Mouse (Mus musculus): ENCODE results near the gene Ccdc69. TPM values are rescaled to one million over a fixed set of nuclear protein-coding genes. Genes with fewer than 3 reads are reported as not detected.

The Ccdc69 gene
- polyA plus RNA-seq, 1 experiment from 2014 or later: 5.1 TPM

GRCm38 (mm10) chr11:55069023-55069422 is 8.9 kb downstream of the Ccdc69 start:
- no peak for TF ChIP-seq EP300 (optimal IDR thresholded peaks at IDR 0.05)
- TF ChIP-seq CTCF (IDR thresholded peaks at IDR 0.05; ENCODE audit: low read depth): no peak
- ATAC-seq (ENCODE audit: low FRiP score, low TSS enrichment) (no peak), DNase-seq (ENCODE audit: low spot score) (no peak)
- 40% methylated on average over 2 of the region's 2 CpGs for WGBS
- H3K27me3 ChIP-seq (ENCODE audit: control insufficient read depth, insufficient read depth, low read length): no peaks in the 10 kb centered on the region
- no peak overlapping the region for H3K9ac ChIP-seq (ENCODE audit: low read length)
- H3K4me1 ChIP-seq (replicated peaks; ENCODE audit: control insufficient read depth, insufficient read depth): no peaks in the 10 kb centered on the region
- H3K9me3 ChIP-seq (ENCODE audit: control insufficient read depth, low read length): no peaks in the 10 kb centered on the region
- no peaks in the 10 kb centered on the region for H3K36me3 ChIP-seq (ENCODE audit: control insufficient read depth, insufficient read depth, low read length)
- no peak overlapping the region for H3K4me2 ChIP-seq (replicated peaks; ENCODE audit: low read depth)
- H3K4me3 ChIP-seq (ENCODE audit: low read depth, low read length): no peak overlapping the region
- no peak overlapping the region for H3K27ac ChIP-seq (replicated peaks)

- TF ChIP-seq EP300 (optimal IDR thresholded peaks at IDR 0.05) (no peak), CTCF (IDR thresholded peaks at IDR 0.05; ENCODE audit: low read depth) (no peak)
- DNase-seq (ENCODE audit: low spot score) (no peak), ATAC-seq (ENCODE audit: low FRiP score, low TSS enrichment) (no peak)
- Histone ChIP-seq H3K9me3 (ENCODE audit: control insufficient read depth, low read length) (no peaks in the 10 kb centered on the region), H3K27ac (replicated peaks) (no peak overlapping the region), H3K4me1 (replicated peaks; ENCODE audit: control insufficient read depth, insufficient read depth) (no peaks in the 10 kb centered on the region), H3K36me3 (ENCODE audit: control insufficient read depth, insufficient read depth, low read length) (no peaks in the 10 kb centered on the region), H3K4me2 (replicated peaks; ENCODE audit: low read depth) (no peak overlapping the region), H3K9ac (ENCODE audit: low read length) (no peak overlapping the region), H3K27me3 (ENCODE audit: control insufficient read depth, insufficient read depth, low read length) (no peaks in the 10 kb centered on the region), H3K4me3 (ENCODE audit: low read depth, low read length) (no peak overlapping the region)
- WGBS: 49% methylated on average over 4 of the region's 4 CpGs
Observed at GRCm38 (mm10) chr11:55066921-55067320, 11.0 kb downstream of the Ccdc69 start.

GRCm38 (mm10) chr11:55062856-55063255 is 15.1 kb downstream of the Ccdc69 start:
- ATAC-seq (ENCODE audit: low FRiP score, low TSS enrichment): no peak
- DNase-seq (ENCODE audit: low spot score): no peak
- H3K9me3 ChIP-seq (ENCODE audit: control insufficient read depth, low read length): no peaks in the 10 kb centered on the region
- no peaks in the 10 kb centered on the region for H3K36me3 ChIP-seq (ENCODE audit: control insufficient read depth, insufficient read depth, low read length)
- H3K27ac ChIP-seq (replicated peaks): no peak overlapping the region
- 29% methylated on average over 5 of the region's 5 CpGs for WGBS
- H3K9ac ChIP-seq (ENCODE audit: low read length): no peak overlapping the region
- H3K4me1 ChIP-seq (replicated peaks; ENCODE audit: control insufficient read depth, insufficient read depth): no peaks in the 10 kb centered on the region
- TF ChIP-seq CTCF (IDR thresholded peaks at IDR 0.05; ENCODE audit: low read depth): no peak
- no peak for TF ChIP-seq EP300 (optimal IDR thresholded peaks at IDR 0.05)
- no peak overlapping the region for H3K4me2 ChIP-seq (replicated peaks; ENCODE audit: low read depth)
- H3K27me3 ChIP-seq (ENCODE audit: control insufficient read depth, insufficient read depth, low read length): no peaks in the 10 kb centered on the region
- H3K4me3 ChIP-seq (ENCODE audit: low read depth, low read length): no peak overlapping the region

GRCm38 (mm10) chr11:55060802-55061201 is 17.1 kb downstream of the Ccdc69 start:
- no peaks in the 10 kb centered on the region for H3K9me3 ChIP-seq (ENCODE audit: control insufficient read depth, low read length)

GRCm38 (mm10) chr11:55057511-55057910 is 20.4 kb downstream of the Ccdc69 start:
- Histone ChIP-seq H3K4me1 (replicated peaks; ENCODE audit: control insufficient read depth, insufficient read depth) (no peaks in the 10 kb centered on the region), H3K27me3 (ENCODE audit: control insufficient read depth, insufficient read depth, low read length) (no peaks in the 10 kb centered on the region), H3K36me3 (ENCODE audit: control insufficient read depth, insufficient read depth, low read length) (no peaks in the 10 kb centered on the region), H3K9ac (ENCODE audit: low read length) (no peak overlapping the region), H3K9me3 (ENCODE audit: control insufficient read depth, low read length) (no peaks in the 10 kb centered on the region), H3K27ac (replicated peaks) (no peak overlapping the region), H3K4me3 (ENCODE audit: low read depth, low read length) (no peak overlapping the region), H3K4me2 (replicated peaks; ENCODE audit: low read depth) (no peak overlapping the region)
- 80% methylated on average over 3 of the region's 3 CpGs for WGBS
- ATAC-seq (ENCODE audit: low FRiP score, low TSS enrichment) (no peak), DNase-seq (ENCODE audit: low spot score) (no peak)
- TF ChIP-seq EP300 (optimal IDR thresholded peaks at IDR 0.05) (no peak), CTCF (IDR thresholded peaks at IDR 0.05; ENCODE audit: low read depth) (peak; percentile 38)

More at GRCm38 (mm10) chr11:55060802-55061201, 17.1 kb downstream of the Ccdc69 start:
- no peak overlapping the region for H3K4me3 ChIP-seq (ENCODE audit: low read depth, low read length)
- WGBS: 87% methylated on average over 5 of the region's 5 CpGs
- H3K4me2 ChIP-seq (replicated peaks; ENCODE audit: low read depth): no peak overlapping the region
- ATAC-seq (ENCODE audit: low FRiP score, low TSS enrichment) (no peak), DNase-seq (ENCODE audit: low spot score) (no peak)
- no peak overlapping the region for H3K9ac ChIP-seq (ENCODE audit: low read length)
- no peaks in the 10 kb centered on the region for H3K4me1 ChIP-seq (replicated peaks; ENCODE audit: control insufficient read depth, insufficient read depth)
- H3K36me3 ChIP-seq (ENCODE audit: control insufficient read depth, insufficient read depth, low read length): no peaks in the 10 kb centered on the region
- TF ChIP-seq EP300 (optimal IDR thresholded peaks at IDR 0.05): no peak
- TF ChIP-seq CTCF (IDR thresholded peaks at IDR 0.05; ENCODE audit: low read depth): no peak
- no peak overlapping the region for H3K27ac ChIP-seq (replicated peaks)
- no peaks in the 10 kb centered on the region for H3K27me3 ChIP-seq (ENCODE audit: control insufficient read depth, insufficient read depth, low read length)

GRCm38 (mm10) chr11:55050837-55051510 is 27.0 kb downstream of the Ccdc69 start:
- no peaks in the 10 kb centered on the region for H3K9me3 ChIP-seq (ENCODE audit: control insufficient read depth, low read length)
- TF ChIP-seq EP300 (optimal IDR thresholded peaks at IDR 0.05) (no peak), CTCF (IDR thresholded peaks at IDR 0.05; ENCODE audit: low read depth) (no peak)
- no peak overlapping the region for H3K4me2 ChIP-seq (replicated peaks; ENCODE audit: low read depth)
- no peaks in the 10 kb centered on the region for H3K4me1 ChIP-seq (replicated peaks; ENCODE audit: control insufficient read depth, insufficient read depth)
- H3K36me3 ChIP-seq (ENCODE audit: control insufficient read depth, insufficient read depth, low read length): no peaks in the 10 kb centered on the region
- no peak overlapping the region for H3K27ac ChIP-seq (replicated peaks)
- H3K27me3 ChIP-seq (ENCODE audit: control insufficient read depth, insufficient read depth, low read length): no peaks in the 10 kb centered on the region
- no peak overlapping the region for H3K9ac ChIP-seq (ENCODE audit: low read length)
- 74% methylated on average over 7 of the region's 7 CpGs for WGBS
- DNase-seq (ENCODE audit: low spot score) (no peak), ATAC-seq (ENCODE audit: low FRiP score, low TSS enrichment) (no peak)
- H3K4me3 ChIP-seq (ENCODE audit: low read depth, low read length): no peak overlapping the region
